Mouse (Mus musculus) liver, adult 2 months (tissue): Measurements from ENCODE around the gene Slc13a3. TPM values are rescaled to one million over a fixed set of nuclear protein-coding genes. Genes with fewer than 3 reads are reported as not detected.

ENCODE experiments used
- DNase-seq: peaks from one replicate; pipeline ENCODE4 v3.0.0-alpha.2; 2011; ENCODE audit warnings: low read depth, low spot score; ENCODE audit errors: extremely low read depth
- H3K27ac ChIP-seq: fragments of 200-500 bp; replicated peaks from 2 replicates; pipeline ENCODE4 v1.5.1; 2012; ENCODE audit warnings: low read depth, mild to moderate bottlenecking, control low read depth, inconsistent platforms, low read length; ENCODE audit not compliant: insufficient read depth
- H3K27me3 ChIP-seq: fragments of 200-500 bp; 2 replicates; pipeline ENCODE4 v1.6.1; 2012; ENCODE audit warnings: mild to moderate bottlenecking, moderate library complexity, low read length, inconsistent platforms; ENCODE audit not compliant: control insufficient read depth, insufficient read depth
- H3K36me3 ChIP-seq: fragments of 200-500 bp; 2 replicates; pipeline ENCODE4 v1.6.1; 2012; ENCODE audit warnings: low read length, inconsistent platforms; ENCODE audit not compliant: control insufficient read depth, insufficient read depth
- H3K4me1 ChIP-seq: fragments of 200-500 bp; 2 replicates; pipeline ENCODE4 v1.6.1; 2011; ENCODE audit warnings: low read length; ENCODE audit not compliant: control insufficient read depth, insufficient read depth
- H3K4me3 ChIP-seq: fragments of 200-500 bp; 2 replicates; pipeline ENCODE4 v1.5.1; 2011; ENCODE audit warnings: low read depth, mild to moderate bottlenecking, control low read depth, low read length, moderate library complexity; ENCODE audit not compliant: insufficient read depth
- H3K79me2 ChIP-seq: fragments of 200-500 bp; 2 replicates; pipeline ENCODE4 v1.6.1; 2012; ENCODE audit warnings: inconsistent platforms, mild to moderate bottlenecking, low read length, moderate library complexity; ENCODE audit not compliant: control insufficient read depth, insufficient read depth
- H3K9ac ChIP-seq: fragments of 200-500 bp; 2 replicates; pipeline ENCODE4 v1.6.1; 2012; ENCODE audit warnings: low read depth, mild to moderate bottlenecking, control low read depth, inconsistent platforms, low read length
- CTCF ChIP-seq: fragments of 200-500 bp; IDR thresholded peaks from 2 replicates; pipeline ENCODE4 v1.5.1; 2011; ENCODE audit warnings: low read depth, low read length, control low read depth
- POLR2A ChIP-seq: fragments of 200-500 bp; IDR thresholded peaks from 2 replicates; pipeline ENCODE4 v1.6.1; 2011; ENCODE audit warnings: low read length, control low read depth; ENCODE audit not compliant: insufficient read depth; ENCODE audit errors: extremely low read depth
- WGBS: fragments of 180-500 bp; shearing (Covaris S2); methylation state at CpG from one replicate; pipeline ENCODE4 v1.1.7; 2018; 5-methylcytosine and 5-hydroxymethylcytosine counted together
- polyA plus RNA-seq: library from polyadenylated mRNA; depleted of rRNA; stranded (reverse); fragments of >200 nt; gene quantifications from 2 replicates; pipeline ENCODE4 v1.2.3, GENCODE M21; 2012
- total RNA-seq: library from RNA; depleted of rRNA; stranded (reverse); fragments of >200 nt; gene quantifications from 2 replicates; pipeline ENCODE4 v1.2.3, GENCODE M21; 2014

The Slc13a3 gene
- total and polyA plus RNA-seq, 2 experiments: 8.2 to 16.1 TPM

- Histone ChIP-seq H3K36me3 (no peaks in the 10 kb centered on the region), H3K27me3 (no peaks in the 10 kb centered on the region; the same call in 1 of the 2 replicates), H3K27ac (no peak overlapping the region), H3K4me3 (no peak overlapping the region), H3K9ac (no peak overlapping the region), H3K79me2 (no peaks in the 10 kb centered on the region), H3K4me1 (no peaks in the 10 kb centered on the region; the same call in 1 of the 2 replicates)
- 60% methylated on average over 5 of the region's 5 CpGs for WGBS
- no peak for DNase-seq
- TF ChIP-seq POLR2A (no peak), CTCF (0 out of 2 replicates have a peak, but pooled peaks have one; percentile 17)
Observed at GRCm38 (mm10) chr2:165470167-165470566, 2.9 kb downstream of the Slc13a3 start.

- WGBS: 14% methylated on average over 15 of the region's 15 CpGs
- Histone ChIP-seq H3K79me2 (no peaks in the 10 kb centered on the region), H3K36me3 (no peaks in the 10 kb centered on the region), H3K27me3 (no peaks in the 10 kb centered on the region; the same call in 1 of the 2 replicates), H3K27ac (peak overlapping the region; percentile 3), H3K4me3 (no peak overlapping the region), H3K9ac (no peak overlapping the region), H3K4me1 (no peaks in the 10 kb centered on the region; the same call in 1 of the 2 replicates)
- peak; percentile 77 for DNase-seq
- TF ChIP-seq POLR2A (no peak), CTCF (no peak)
Observed at GRCm38 (mm10) chr2:165467824-165468452, 5.1 kb downstream of the Slc13a3 start.

- WGBS: 57% methylated on average over 7 of the region's 7 CpGs
- no peak for DNase-seq
- H3K4me3 ChIP-seq: no peak overlapping the region
- no peaks in the 10 kb centered on the region for H3K79me2 ChIP-seq
- H3K27ac ChIP-seq: no peak overlapping the region
- no peaks in the 10 kb centered on the region for H3K27me3 ChIP-seq
- TF ChIP-seq POLR2A (no peak), CTCF (no peak)
- no peak overlapping the region for H3K9ac ChIP-seq
- H3K36me3 ChIP-seq: no peaks in the 10 kb centered on the region
- H3K4me1 ChIP-seq: no peaks in the 10 kb centered on the region
Observed at GRCm38 (mm10) chr2:165459663-165460062, 13.4 kb downstream of the Slc13a3 start.

- WGBS: 61% methylated on average over 5 of the region's 5 CpGs
- no peaks in the 10 kb centered on the region for H3K36me3 ChIP-seq
- no peak overlapping the region for H3K9ac ChIP-seq
- H3K4me1 ChIP-seq: no peaks in the 10 kb centered on the region
- no peak overlapping the region for H3K27ac ChIP-seq
- no peaks in the 10 kb centered on the region for H3K79me2 ChIP-seq
- no peak for TF ChIP-seq CTCF
- no peak for TF ChIP-seq POLR2A
- no peak for DNase-seq
- no peak overlapping the region for H3K4me3 ChIP-seq
- no peaks in the 10 kb centered on the region for H3K27me3 ChIP-seq
Observed at GRCm38 (mm10) chr2:165458189-165458588, 14.8 kb downstream of the Slc13a3 start.

- Histone ChIP-seq H3K27me3 (no peaks in the 10 kb centered on the region), H3K9ac (no peak overlapping the region), H3K36me3 (no peaks in the 10 kb centered on the region), H3K4me3 (no peak overlapping the region), H3K4me1 (no peaks in the 10 kb centered on the region), H3K27ac (no peak overlapping the region), H3K79me2 (no peaks in the 10 kb centered on the region)
- WGBS: 73% methylated on average over 2 of the region's 2 CpGs
- no peak for DNase-seq
- no peak for TF ChIP-seq POLR2A
- no peak for TF ChIP-seq CTCF
Observed at GRCm38 (mm10) chr2:165456710-165457109, 16.3 kb downstream of the Slc13a3 start.
